Mouse (Mus musculus) skeletal muscle tissue, adult 2 months (tissue): Measurements from ENCODE around the gene Ube2j1.

Experiments used
- DNase-seq: peaks from one replicate; pipeline ENCODE4 v3.0.0-alpha.2; 2012; ENCODE audit warnings: low read depth, low spot score

Gene Ube2j1

GRCm38 (mm10) chr4:33071337-33071736 is 40.1 kb downstream of the Ube2j1 start:
- no peak for DNase-seq

GRCm38 (mm10) chr4:33072526-33073161 is 41.4 kb downstream of the Ube2j1 start:
- DNase-seq, result no peak

- no peak for DNase-seq
Measured at GRCm38 (mm10) chr4:33074406-33074805, 43.2 kb downstream of the Ube2j1 start.

GRCm38 (mm10) chr4:33074851-33075250 is 43.6 kb downstream of the Ube2j1 start:
- DNase-seq, result peak; percentile 41

GRCm38 (mm10) chr4:33075776-33076524 is 44.7 kb downstream of the Ube2j1 start:
- DNase-seq, result no peak

GRCm38 (mm10) chr4:33077161-33077560 is 45.9 kb downstream of the Ube2j1 start:
- DNase-seq, result no peak

GRCm38 (mm10) chr4:33077724-33078123 is 46.5 kb downstream of the Ube2j1 start:
- DNase-seq, result no peak

- no peak for DNase-seq
Measured at GRCm38 (mm10) chr4:33078492-33078891, 47.3 kb downstream of the Ube2j1 start.

GRCm38 (mm10) chr4:33099118-33099694 is 68.0 kb downstream of the Ube2j1 start:
- no peak for DNase-seq
